Mouse (Mus musculus) effector memory CD4-positive, alpha-beta T cell, adult 5 months (primary cell): ENCODE data around the gene Senp5. TPM values are rescaled to one million over a fixed set of nuclear protein-coding genes. Genes with fewer than 3 reads are reported as not detected.

Source experiments
- polyA plus RNA-seq: library from polyadenylated mRNA; unstranded; fragments of 100-300 nt; shearing (Covaris generic); gene quantifications from one replicate; pipeline ENCODE4 v1.2.1, GENCODE M21; 2017

Senp5 gene
- polyA plus RNA-seq: 21.4 TPM

GRCm38 (mm10) chr16:32002509-32003477 lies at the start of gene Senp5:
TSS of gene Senp5 (minus strand) at chr16:32003287.

GRCm38 (mm10) chr16:31948345-31948774 lies 54.7 kb downstream of the Senp5 start, which contains the start of the genes 0610012G03Rik and Ncbp2:
TSS of gene 0610012G03Rik (minus strand) at chr16:31948494.
TSS of gene Ncbp2 (plus strand) at chr16:31948513.

GRCm38 (mm10) chr16:31933751-31934549 lies 69.1 kb downstream of the Senp5 start, which contains the start of gene Pigz:
TSS of gene Pigz (plus strand) at chr16:31933851.

Other genes with a start within 250 kb of the Senp5 start
- gene Meltf, start 124.5 kb downstream of the Senp5 start, polyA plus RNA-seq: not detected
- gene Pigz, start 69.4 kb downstream of the Senp5 start, polyA plus RNA-seq: not detected
- 14.4 TPM for gene 0610012G03Rik, start 54.8 kb downstream of the Senp5 start, polyA plus RNA-seq
- gene Ncbp2, start 54.8 kb downstream of the Senp5 start, polyA plus RNA-seq: 16.2 TPM
- gene Pak2, start 76.1 kb upstream of the Senp5 start, polyA plus RNA-seq: 127 TPM
- gene Pigx, start 96.5 kb upstream of the Senp5 start, polyA plus RNA-seq: 69.8 TPM
- 7.2 TPM for gene Cep19, start 96.5 kb upstream of the Senp5 start, polyA plus RNA-seq
- 29.7 TPM for gene Nrros, start 162.3 kb upstream of the Senp5 start, polyA plus RNA-seq
- gene Bex6, start 176.5 kb upstream of the Senp5 start, polyA plus RNA-seq: not detected
- gene Fbxo45, start 243.9 kb upstream of the Senp5 start, polyA plus RNA-seq: 10.9 TPM
- gene Wdr53, start 243.9 kb upstream of the Senp5 start, polyA plus RNA-seq: 10.2 TPM